Mouse (Mus musculus) spleen, adult 2 months (tissue): ENCODE results near the gene Cdh23. TPM values are rescaled to one million over a fixed set of nuclear protein-coding genes. Genes with fewer than 3 reads are reported as not detected.
A peak's percentile ranks its signal among the peaks of the same experiment; 100 is the strongest.

Experiments
- DNase-seq, 2 experiments: peaks; one replicate each; pipeline versions ENCODE4 v3.0.0 to v3.0.0-alpha.2; 2012 to 2021; ENCODE audit warnings: low spot score in 2 of 2, low read depth in 1 of 2
- H3K27ac ChIP-seq: fragments of 200-500 bp; 2 replicates; pipeline ENCODE4 v1.5.1; 2012; ENCODE audit warnings: low read length, inconsistent platforms; ENCODE audit not compliant: insufficient read depth
- H3K27me3 ChIP-seq: fragments of 200-500 bp; 2 replicates; pipeline ENCODE4 v1.6.1; 2012; ENCODE audit warnings: mild to moderate bottlenecking, moderate library complexity, low read length, inconsistent platforms; ENCODE audit not compliant: control insufficient read depth, insufficient read depth
- H3K36me3 ChIP-seq: fragments of 200-500 bp; 2 replicates; pipeline ENCODE4 v1.6.1; 2012; ENCODE audit warnings: mild to moderate bottlenecking, low read length, inconsistent platforms; ENCODE audit not compliant: control insufficient read depth, insufficient read depth
- H3K4me1 ChIP-seq: fragments of 200-500 bp; 2 replicates; pipeline ENCODE4 v1.6.1; 2011; ENCODE audit warnings: inconsistent platforms; ENCODE audit not compliant: control insufficient read depth, insufficient read depth, insufficient read length
- H3K4me3 ChIP-seq: fragments of 200-500 bp; 2 replicates; pipeline ENCODE4 v1.5.1; 2011; ENCODE audit warnings: mild to moderate bottlenecking, inconsistent platforms; ENCODE audit not compliant: insufficient read depth, insufficient read length; ENCODE audit errors: extremely low read depth
- CTCF ChIP-seq: fragments of 200-500 bp; IDR thresholded peaks from 2 replicates; pipeline ENCODE4 v1.5.1; 2011; ENCODE audit warnings: mild to moderate bottlenecking, inconsistent platforms; ENCODE audit not compliant: insufficient read depth, insufficient read length, insufficient replicate concordance; ENCODE audit errors: extremely low read depth
- POLR2A ChIP-seq: fragments of 200-500 bp; IDR thresholded peaks from 2 replicates; pipeline ENCODE4 v1.6.1; 2011; ENCODE audit warnings: low read depth, low read length, inconsistent platforms
- WGBS: fragments of 180-500 bp; shearing (Covaris S2); methylation state at CpG from one replicate; pipeline ENCODE4 v1.1.7; 2018; 5-methylcytosine and 5-hydroxymethylcytosine counted together
- polyA plus RNA-seq: library from polyadenylated mRNA; depleted of rRNA; stranded (reverse); fragments of >200 nt; gene quantifications from 2 replicates; pipeline ENCODE4 v1.2.3, GENCODE M21; 2012

Cdh23 gene
- polyA plus RNA-seq, 1 experiment, result 2.7 TPM

DNA sequence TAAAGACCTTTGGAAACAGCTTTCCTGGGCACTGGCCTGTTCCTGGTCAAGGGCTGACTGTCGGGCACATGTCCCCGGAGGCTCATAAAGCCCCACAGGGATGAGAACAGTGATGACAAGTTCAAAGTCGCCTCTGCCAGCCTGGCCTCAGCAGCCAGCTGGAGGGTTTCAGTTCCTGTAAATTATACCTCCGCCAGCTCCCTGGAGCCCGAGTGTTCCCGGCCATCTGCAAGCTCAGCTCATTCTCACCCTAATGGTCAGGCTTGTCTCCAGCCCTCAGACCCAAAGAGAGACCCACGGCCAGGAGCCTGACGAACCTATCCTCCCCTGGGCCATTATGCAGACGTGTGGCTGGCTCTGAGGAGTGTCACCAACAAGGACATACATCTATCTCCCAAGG, 57.0 kb downstream of the Cdh23 start:
- Histone ChIP-seq H3K27me3 (no peaks in the 10 kb centered on the region), H3K36me3 (no peaks in the 10 kb centered on the region), H3K27ac (no peak overlapping the region), H3K4me3 (no peak overlapping the region), H3K4me1 (peaks cover 2% of the 10 kb centered on the region; the same call in 1 of the 2 replicates)
- no peak for DNase-seq
- WGBS, result 24% methylated on average over 9 of the region's 9 CpGs
- TF ChIP-seq POLR2A (no peak), CTCF (no peak)

DNA sequence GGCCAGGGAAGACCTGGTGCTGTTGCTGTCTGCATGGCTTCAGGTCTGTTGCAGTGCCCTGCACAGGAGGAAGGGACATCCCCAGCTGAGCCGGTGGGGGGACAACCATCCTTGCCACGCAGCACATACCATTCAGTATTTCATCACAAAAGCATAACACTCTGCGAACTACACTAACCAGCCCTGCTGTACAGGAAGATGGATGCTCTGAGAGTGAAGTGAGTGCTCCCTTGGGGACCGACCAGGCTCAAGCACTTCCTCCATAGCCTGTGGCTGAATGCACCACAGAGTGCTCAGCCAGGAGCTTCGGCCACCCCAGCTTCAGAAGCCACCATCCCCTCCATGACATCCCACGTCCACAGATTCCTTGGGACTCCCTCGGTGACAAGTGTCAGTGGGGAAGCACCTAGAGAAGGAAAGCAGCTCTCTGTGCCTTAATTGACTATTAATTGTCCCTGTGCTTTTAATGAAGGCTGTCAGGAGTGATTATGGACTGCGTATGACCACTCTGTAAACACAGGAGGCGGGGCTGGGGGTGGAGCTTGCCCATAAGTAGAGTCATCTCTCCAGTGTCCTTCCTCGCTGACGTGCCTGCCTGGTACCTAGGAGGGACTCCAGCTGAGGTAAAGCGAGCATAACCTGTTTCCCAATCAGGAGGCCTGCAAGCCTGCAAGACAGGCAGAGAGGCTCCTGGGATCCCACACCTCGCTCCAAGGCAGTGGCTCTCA, 60.6 kb downstream of the Cdh23 start:
- no peaks in the 10 kb centered on the region for H3K27me3 ChIP-seq
- no peak for TF ChIP-seq CTCF
- TF ChIP-seq POLR2A, result no peak

DNA sequence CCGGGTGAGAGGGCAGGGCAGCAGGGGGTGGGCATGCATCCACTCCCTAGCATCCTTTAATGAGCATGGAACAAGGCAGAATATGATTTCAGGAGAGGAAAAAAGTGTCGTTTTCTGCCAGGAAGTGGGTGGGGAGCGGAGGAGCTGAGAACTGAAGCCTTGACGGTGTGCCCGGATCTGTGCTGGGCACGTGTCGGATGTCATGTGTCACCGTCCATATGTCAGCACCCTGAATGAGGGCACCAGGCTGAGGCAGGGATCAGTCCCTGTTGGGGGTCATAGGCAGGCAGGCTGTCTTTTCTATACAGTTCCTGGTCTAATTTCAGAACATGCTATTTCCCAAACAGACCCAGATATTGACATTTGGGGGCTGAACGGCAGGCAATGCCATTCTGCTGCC, 61.9 kb downstream of the Cdh23 start:
- DNase-seq, result no peak
- 88% methylated on average over 9 of the region's 9 CpGs for WGBS

More for the DNA sequence above, 60.6 kb downstream of the Cdh23 start:
- 43% methylated on average over 13 of the region's 13 CpGs for WGBS
- no peak overlapping the region for H3K27ac ChIP-seq
- no peaks in the 10 kb centered on the region for H3K36me3 ChIP-seq
- DNase-seq, result peak in 1 of 2 experiments; percentile 9
- peaks cover 2% of the 10 kb centered on the region; the same call in 1 of the 2 replicates for H3K4me1 ChIP-seq
- no peak overlapping the region for H3K4me3 ChIP-seq

DNA sequence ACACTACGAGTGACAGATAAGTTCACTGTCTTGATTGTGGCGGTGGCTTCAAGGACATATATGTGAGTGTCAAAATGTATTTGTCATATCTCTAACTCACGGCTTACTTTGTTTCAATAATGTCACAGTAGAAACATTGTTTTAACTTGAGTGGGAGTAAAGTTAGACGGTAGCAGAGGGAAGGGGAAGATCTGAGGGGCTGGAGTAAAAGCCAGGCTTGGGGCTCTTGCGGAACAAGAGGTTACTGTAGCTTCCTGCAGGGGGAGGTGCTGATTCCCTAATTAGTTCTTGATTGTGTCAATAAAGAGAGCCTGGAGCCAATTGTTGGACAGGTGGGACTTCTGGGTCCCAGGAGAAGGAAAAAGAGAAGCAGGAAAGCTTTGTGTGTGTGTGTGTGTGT, 70.2 kb downstream of the Cdh23 start:
- Histone ChIP-seq H3K4me3 (no peak overlapping the region), H3K36me3 (no peaks in the 10 kb centered on the region), H3K27ac (no peak overlapping the region), H3K4me1 (peaks cover 2% of the 10 kb centered on the region; the same call in 1 of the 2 replicates), H3K27me3 (no peaks in the 10 kb centered on the region)
- no peak for DNase-seq
- TF ChIP-seq CTCF, result no peak
- 75% methylated on average over 5 of the region's 5 CpGs for whole genome bisulfite sequencing

More for the DNA sequence above, 61.9 kb downstream of the Cdh23 start:
- TF ChIP-seq CTCF (no peak), POLR2A (no peak)
- no peak overlapping the region for H3K27ac ChIP-seq
- no peaks in the 10 kb centered on the region for H3K36me3 ChIP-seq
- H3K4me1 ChIP-seq, result peaks cover 2% of the 10 kb centered on the region; the same call in 1 of the 2 replicates
- no peak overlapping the region for H3K4me3 ChIP-seq
- no peaks in the 10 kb centered on the region for H3K27me3 ChIP-seq

DNA sequence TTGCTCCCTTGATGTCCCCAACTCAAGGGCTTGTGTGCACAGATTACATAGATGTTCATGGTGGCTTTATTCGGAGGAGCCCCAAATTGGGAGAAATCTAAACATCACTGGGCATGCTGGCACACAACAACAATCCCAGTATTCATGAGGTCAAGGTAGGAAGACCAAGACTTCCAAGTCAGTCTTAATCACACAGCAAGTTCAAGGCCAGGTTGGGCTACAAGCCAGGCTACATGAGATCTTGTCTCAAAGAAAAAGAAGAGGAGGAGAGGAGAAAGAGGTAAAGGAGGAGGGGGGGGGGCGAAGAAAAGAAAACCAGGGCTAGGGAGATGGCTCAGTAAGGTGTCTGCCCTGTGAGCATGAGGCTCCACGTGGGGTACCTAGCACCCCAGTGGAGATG, 70.8 kb downstream of the Cdh23 start:
- Histone ChIP-seq H3K4me3 (no peak overlapping the region), H3K27me3 (no peaks in the 10 kb centered on the region), H3K36me3 (no peaks in the 10 kb centered on the region), H3K4me1 (peaks cover 2% of the 10 kb centered on the region; the same call in 1 of the 2 replicates), H3K27ac (no peak overlapping the region)
- 87% methylated on average over 3 of the region's 3 CpGs for WGBS
- no peak for DNase-seq
- TF ChIP-seq POLR2A (no peak), CTCF (no peak)

DNA sequence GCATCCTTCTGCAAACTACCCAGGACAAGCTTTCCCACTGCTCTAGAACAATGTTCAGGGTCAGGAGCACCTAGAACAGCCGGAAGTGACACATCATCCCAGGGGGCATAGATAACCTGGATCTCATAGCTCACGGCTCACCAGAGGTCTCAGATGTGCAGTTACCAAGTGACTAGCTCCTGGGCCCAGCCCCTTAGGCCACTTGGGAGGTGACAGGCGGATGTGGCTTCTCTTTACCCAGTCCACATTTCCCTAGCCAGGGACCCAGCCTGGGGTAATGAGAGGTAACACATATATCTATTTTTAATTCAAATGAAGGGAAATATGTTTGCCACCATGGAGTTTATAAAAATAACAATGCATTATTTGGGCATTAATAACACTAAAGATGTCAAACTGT, 71.3 kb downstream of the Cdh23 start:
- Histone ChIP-seq H3K4me1 (peaks cover 2% of the 10 kb centered on the region; the same call in 1 of the 2 replicates), H3K36me3 (no peaks in the 10 kb centered on the region), H3K27ac (no peak overlapping the region), H3K4me3 (no peak overlapping the region), H3K27me3 (no peaks in the 10 kb centered on the region)
- DNase-seq, result no peak
- TF ChIP-seq CTCF, result no peak
- no peak for TF ChIP-seq POLR2A
- WGBS, result 53% methylated on average over 3 of the region's 3 CpGs

DNA sequence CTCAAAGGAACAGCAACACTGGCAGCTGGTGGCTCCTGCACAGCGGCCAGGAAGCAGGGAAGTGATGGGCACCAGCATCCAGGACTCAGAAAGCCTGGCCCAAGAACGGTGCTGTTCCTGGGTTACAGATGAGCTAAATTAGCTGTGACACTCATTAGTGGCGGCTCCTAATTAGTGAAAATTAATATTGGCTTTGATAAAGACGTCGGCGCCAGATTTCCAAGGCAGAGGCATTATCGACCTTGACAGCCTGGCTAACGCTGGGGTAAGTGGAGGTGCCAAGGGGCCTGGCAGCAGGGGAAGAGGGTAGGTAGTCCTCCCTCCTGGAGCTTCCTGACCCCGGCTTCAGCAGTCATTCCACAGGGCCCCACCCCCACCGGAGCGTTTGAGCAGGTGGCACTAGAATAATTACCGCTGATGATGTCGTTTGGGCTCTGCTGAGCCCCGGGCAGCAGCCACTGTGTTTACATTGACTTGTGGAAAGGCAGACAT, 72.0 kb downstream of the Cdh23 start:
- Histone ChIP-seq H3K4me3 (no peak overlapping the region), H3K27me3 (no peaks in the 10 kb centered on the region)
- 81% methylated on average over 14 of the region's 14 CpGs for WGBS

More for the DNA sequence above, 72.0 kb downstream of the Cdh23 start:
- no peaks in the 10 kb centered on the region for H3K36me3 ChIP-seq
- TF ChIP-seq CTCF, result no peak
- TF ChIP-seq POLR2A, result no peak
- peaks cover 2% of the 10 kb centered on the region; the same call in 1 of the 2 replicates for H3K4me1 ChIP-seq
- no peak overlapping the region for H3K27ac ChIP-seq
- no peak for DNase-seq
